Mouse (Mus musculus): ENCODE measurements around the gene Ptges3l. TPM values are rescaled to one million over a fixed set of nuclear protein-coding genes. Genes with fewer than 3 reads are reported as not detected.
"Not testable (repeated sequence)": the region's sequence is repeated elsewhere in the genome, so short reads cannot be mapped to it uniquely, and the experiment has no call there.

Gene Ptges3l
- polyA plus RNA-seq (2015; fragmentation: Nextera tagmentation; extraction: Ambion mirVana): 1.2 TPM in 2 replicates

DNA sequence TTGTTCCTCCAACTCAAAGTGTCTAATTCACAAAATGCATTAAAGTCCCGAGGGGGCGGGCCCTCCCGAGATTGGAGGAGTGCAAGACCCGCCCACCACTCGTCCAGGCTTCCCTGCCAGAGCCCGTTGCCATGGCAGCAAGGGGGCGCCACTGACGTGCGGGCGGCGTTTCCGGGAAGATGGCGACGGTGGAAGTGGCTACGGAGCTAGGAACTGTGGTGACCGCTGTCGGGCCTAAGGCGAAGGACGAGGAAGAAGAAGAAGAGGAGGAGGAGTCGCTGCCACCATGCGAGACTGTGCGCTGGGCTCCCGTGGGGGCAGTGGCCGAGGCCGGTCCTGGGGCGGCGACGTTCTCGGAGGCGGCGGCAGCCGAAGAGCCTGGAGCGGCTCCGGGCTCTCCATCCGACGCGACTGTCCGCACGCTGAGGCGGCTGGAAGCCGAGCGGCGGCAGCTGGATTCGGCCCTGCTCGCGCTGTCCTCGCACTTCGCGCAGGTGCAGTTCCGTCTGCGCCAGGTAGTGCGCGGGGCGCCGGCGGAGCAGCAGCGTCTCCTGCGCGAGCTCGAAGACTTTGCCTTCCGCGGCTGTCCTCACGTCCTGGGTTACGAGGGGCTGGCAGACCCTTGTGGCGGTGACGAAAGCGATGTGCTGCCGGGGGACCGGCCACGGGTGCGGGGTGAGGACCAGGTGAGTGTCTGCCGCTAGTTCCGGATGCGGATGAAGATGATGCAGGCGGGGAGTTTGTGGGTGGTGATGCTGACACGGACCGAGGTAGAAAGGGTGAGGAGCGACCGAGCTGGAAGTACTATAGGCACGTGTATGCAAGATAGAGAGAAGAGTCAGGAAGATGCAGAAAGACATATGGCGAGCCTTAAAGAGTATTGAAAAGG is at the start of gene Ptges3l, which contains the start of gene Rundc1:
Gene Ptges3l (minus strand): TSS at position 409 of the 889 bp plus-strand sequence.
Gene Rundc1 (plus strand): TSS at position 161 of the 889 bp plus-strand sequence.
- peak within 1 kb of the TSS; percentile 91 for H3K9ac ChIP-seq
- H3K4me1 ChIP-seq: peaks cover 25% of the 10 kb centered on the region
- H3K36me3 ChIP-seq (ENCODE audit: poor library complexity, severe bottlenecking): peaks cover 10% of the 10 kb centered on the region
- ATAC-seq: peak; percentile 97
- H3K4me3 ChIP-seq: peak within 1 kb of the TSS; percentile 99
- peak within 1 kb of the TSS; percentile 84 for H3K27ac ChIP-seq
- WGBS: 1% methylated on average over 80 of the region's 81 CpGs
- H3K4me2 ChIP-seq: peak within 1 kb of the TSS; percentile 96
- H3K9me3 ChIP-seq (replicated peaks): no peaks in the 10 kb centered on the region
- H3K27me3 ChIP-seq: peaks cover 4% of the 10 kb centered on the region

- Histone ChIP-seq H3K4me3 (no peak overlapping the region), H3K4me1 (peaks cover 66% of the 10 kb centered on the region), H3K36me3 (ENCODE audit: poor library complexity, severe bottlenecking) (peaks cover 11% of the 10 kb centered on the region), H3K27me3 (no peaks in the 10 kb centered on the region), H3K9ac (no peak overlapping the region), H3K9me3 (replicated peaks) (no peaks in the 10 kb centered on the region), H3K4me2 (no peak overlapping the region), H3K27ac (peak overlapping the region; percentile 10; the same call in 1 of the 2 replicates)
- ATAC-seq: no peak
- WGBS: 65% methylated on average over 5 of the region's 5 CpGs
Observed at GRCm38 (mm10) chr11:101474298-101474697, 49.2 kb upstream of the Ptges3l start.

DNA sequence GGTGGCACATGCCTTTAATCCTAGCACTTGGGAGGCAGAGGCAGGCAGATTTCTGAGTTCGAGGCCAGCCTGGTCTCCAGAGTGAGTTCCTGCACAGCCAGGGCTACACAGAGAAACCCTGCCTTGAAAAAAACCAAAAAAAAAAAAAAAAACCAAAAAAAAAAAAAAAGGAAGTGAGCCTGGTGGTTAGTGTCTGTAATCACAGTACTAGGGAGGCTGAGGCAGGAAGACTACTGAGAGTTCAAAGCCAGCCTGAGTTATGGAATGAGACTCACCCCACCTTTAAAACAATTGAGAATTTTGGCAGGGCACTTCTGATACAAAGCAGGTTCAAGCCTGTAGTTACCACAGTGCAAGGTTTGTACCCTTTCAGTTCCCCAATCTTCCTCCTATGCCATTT is 48.6 kb upstream of the Ptges3l start:
- peaks cover 64% of the 10 kb centered on the region for H3K4me1 ChIP-seq
- not testable (repeated sequence) for H3K27ac ChIP-seq; H3K9me3 ChIP-seq (replicated peaks); H3K27me3 ChIP-seq; H3K9ac ChIP-seq; H3K4me2 ChIP-seq; H3K4me3 ChIP-seq; ATAC-seq
- WGBS: 88% methylated on average over 1 of the region's 1 CpGs
- peaks cover 11% of the 10 kb centered on the region for H3K36me3 ChIP-seq (ENCODE audit: poor library complexity, severe bottlenecking)

- Histone ChIP-seq H3K36me3 (ENCODE audit: poor library complexity, severe bottlenecking) (peaks cover 11% of the 10 kb centered on the region), H3K27me3 (no peaks in the 10 kb centered on the region), H3K9ac (no peak overlapping the region), H3K27ac (peak overlapping the region; percentile 25), H3K4me3 (no peak overlapping the region), H3K9me3 (replicated peaks) (no peaks in the 10 kb centered on the region), H3K4me1 (peaks cover 58% of the 10 kb centered on the region), H3K4me2 (0 out of 2 replicates have a peak overlapping the region, but pooled peaks have one; percentile 5)
- 62% methylated on average over 7 of the region's 7 CpGs for WGBS
- no peak for ATAC-seq
Observed at GRCm38 (mm10) chr11:101472336-101472735, 47.2 kb upstream of the Ptges3l start.

DNA sequence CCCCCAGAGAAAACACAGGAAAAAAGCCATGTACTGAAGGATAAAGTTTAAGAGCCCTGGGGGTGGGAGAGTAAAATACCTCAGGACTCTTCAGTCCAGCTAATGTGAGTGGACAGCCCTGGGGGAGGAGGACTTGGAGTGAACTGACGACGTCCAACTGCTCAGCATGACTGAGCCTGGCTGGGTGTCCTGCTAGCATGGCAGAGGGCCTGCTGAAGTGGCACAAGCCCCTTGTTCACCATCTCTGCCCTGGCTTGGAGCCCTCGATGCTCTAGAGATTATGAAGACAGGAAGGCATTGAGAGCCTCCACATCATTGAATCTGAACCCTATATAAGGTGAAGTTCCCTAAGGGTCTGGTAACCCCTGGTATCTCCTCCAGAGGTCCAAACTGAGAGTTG is 46.8 kb upstream of the Ptges3l start:
- H3K27ac ChIP-seq: peak overlapping the region; percentile 25; the same call in 1 of the 2 replicates
- peaks cover 58% of the 10 kb centered on the region for H3K4me1 ChIP-seq
- H3K9ac ChIP-seq: no peak overlapping the region
- H3K4me3 ChIP-seq: peak overlapping the region; percentile 2; the same call in 1 of the 2 replicates
- 0 out of 2 replicates have a peak overlapping the region, but pooled peaks have one; percentile 5 for H3K4me2 ChIP-seq
- H3K36me3 ChIP-seq (ENCODE audit: poor library complexity, severe bottlenecking): peaks cover 11% of the 10 kb centered on the region
- WGBS: 67% methylated on average over 3 of the region's 3 CpGs
- H3K9me3 ChIP-seq (replicated peaks): no peaks in the 10 kb centered on the region
- no peaks in the 10 kb centered on the region for H3K27me3 ChIP-seq
- ATAC-seq: no peak

DNA sequence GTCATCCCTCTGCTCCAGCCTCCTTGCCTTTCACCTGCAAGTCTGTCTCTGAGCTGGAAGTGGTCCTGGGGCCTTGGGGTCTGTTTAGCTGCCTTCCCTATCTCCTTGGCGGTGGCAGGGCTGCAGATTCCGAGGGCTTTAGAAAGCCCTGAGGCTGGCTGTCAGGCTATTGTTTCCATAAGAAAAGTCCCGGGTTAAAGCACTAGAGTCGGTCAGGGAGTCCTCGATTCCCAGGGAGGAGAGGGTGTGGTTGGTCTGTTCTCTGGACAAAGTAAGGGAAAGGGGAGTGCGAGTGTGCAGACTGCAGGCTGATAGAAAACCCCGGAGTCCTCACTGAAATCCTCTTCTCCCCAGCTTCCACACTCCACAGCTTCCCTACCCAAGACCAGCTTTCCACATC is 45.1 kb upstream of the Ptges3l start:
- H3K9me3 ChIP-seq (replicated peaks): no peaks in the 10 kb centered on the region
- H3K9ac ChIP-seq: peak overlapping the region; percentile 54
- H3K36me3 ChIP-seq (ENCODE audit: poor library complexity, severe bottlenecking): peaks cover 11% of the 10 kb centered on the region
- no peak for ATAC-seq
- no peaks in the 10 kb centered on the region for H3K27me3 ChIP-seq
- WGBS: 11% methylated on average over 7 of the region's 7 CpGs
- H3K4me1 ChIP-seq: peaks cover 66% of the 10 kb centered on the region
- H3K27ac ChIP-seq: no peak overlapping the region; the same call in 1 of the 2 replicates
- peak overlapping the region; percentile 85 for H3K4me2 ChIP-seq
- peak overlapping the region; percentile 78 for H3K4me3 ChIP-seq

- H3K27me3 ChIP-seq: no peaks in the 10 kb centered on the region
- peak overlapping the region; percentile 85 for H3K4me2 ChIP-seq
- H3K36me3 ChIP-seq (ENCODE audit: poor library complexity, severe bottlenecking): peaks cover 11% of the 10 kb centered on the region
- peak overlapping the region; percentile 88 for H3K9ac ChIP-seq
- H3K4me3 ChIP-seq: peak overlapping the region; percentile 78
- no peak overlapping the region for H3K27ac ChIP-seq
- H3K9me3 ChIP-seq (replicated peaks): no peaks in the 10 kb centered on the region
- ATAC-seq: no peak
- WGBS: 68% methylated on average over 4 of the region's 4 CpGs
- peaks cover 65% of the 10 kb centered on the region for H3K4me1 ChIP-seq
Observed at GRCm38 (mm10) chr11:101469155-101469554, 44.0 kb upstream of the Ptges3l start.

- Histone ChIP-seq H3K36me3 (ENCODE audit: poor library complexity, severe bottlenecking) (peaks cover 11% of the 10 kb centered on the region), H3K4me3 (peak overlapping the region; percentile 78), H3K27ac (peak overlapping the region; percentile 85), H3K27me3 (no peaks in the 10 kb centered on the region), H3K4me1 (peaks cover 68% of the 10 kb centered on the region), H3K4me2 (peak overlapping the region; percentile 85), H3K9me3 (replicated peaks) (no peaks in the 10 kb centered on the region), H3K9ac (peak overlapping the region; percentile 88)
- no peak for ATAC-seq
- WGBS: 4% methylated on average over 13 of the region's 13 CpGs
Observed at GRCm38 (mm10) chr11:101468731-101469130, 43.6 kb upstream of the Ptges3l start.

GRCm38 (mm10) chr11:101468263-101468688 is 43.1 kb upstream of the Ptges3l start:
- H3K4me1 ChIP-seq: peaks cover 71% of the 10 kb centered on the region
- peak overlapping the region; percentile 78 for H3K4me3 ChIP-seq
- peak overlapping the region; percentile 85 for H3K4me2 ChIP-seq
- H3K27ac ChIP-seq: peak overlapping the region; percentile 85
- H3K9ac ChIP-seq: peak overlapping the region; percentile 88
- 0% methylated on average over 29 of the region's 31 CpGs for WGBS
- peak; percentile 11 for ATAC-seq
- no peaks in the 10 kb centered on the region for H3K27me3 ChIP-seq
- no peaks in the 10 kb centered on the region for H3K9me3 ChIP-seq (replicated peaks)
- H3K36me3 ChIP-seq (ENCODE audit: poor library complexity, severe bottlenecking): peaks cover 11% of the 10 kb centered on the region

DNA sequence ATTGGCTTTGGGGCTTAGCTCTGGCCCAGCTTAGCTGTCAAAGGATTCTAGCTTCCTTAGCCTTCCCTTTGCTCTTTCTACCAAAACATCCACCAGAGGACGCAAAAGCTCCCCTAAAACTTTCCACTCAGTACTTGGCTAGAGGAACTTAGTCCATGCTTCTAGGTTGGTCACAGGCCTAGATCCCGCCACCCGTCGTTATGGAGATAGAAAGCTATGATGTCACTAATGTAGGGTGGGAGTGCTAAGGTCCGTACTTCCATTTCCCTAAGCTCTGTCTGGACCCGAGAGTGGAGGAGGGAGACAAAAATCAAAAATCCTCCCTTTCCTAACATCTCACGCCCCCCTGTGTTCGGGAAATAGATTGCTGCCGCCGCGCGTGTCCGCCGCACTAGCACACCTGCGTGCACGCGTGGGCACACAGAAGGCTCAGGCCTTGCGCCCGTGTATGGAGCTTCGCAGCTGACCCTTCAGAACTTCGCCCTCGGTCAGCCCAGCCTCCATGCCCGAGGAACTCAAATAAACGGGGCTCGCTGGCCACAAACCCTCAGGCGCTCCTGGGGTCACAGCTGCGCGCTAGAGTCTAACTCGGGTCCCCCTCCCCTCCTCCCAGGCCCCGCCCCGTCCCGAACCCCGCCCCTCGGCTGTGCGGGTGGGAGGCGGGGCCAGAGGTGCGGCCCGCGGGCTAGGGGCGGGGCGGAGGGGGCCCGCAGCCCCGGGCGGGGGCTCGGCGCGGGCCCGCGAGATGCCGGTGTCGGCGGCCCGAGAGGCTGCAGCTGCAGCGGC is 42.5 kb upstream of the Ptges3l start:
- ATAC-seq: peak; percentile 54
- peaks cover 71% of the 10 kb centered on the region for H3K4me1 ChIP-seq
- 1% methylated on average over 51 of the region's 54 CpGs for WGBS

DNA sequence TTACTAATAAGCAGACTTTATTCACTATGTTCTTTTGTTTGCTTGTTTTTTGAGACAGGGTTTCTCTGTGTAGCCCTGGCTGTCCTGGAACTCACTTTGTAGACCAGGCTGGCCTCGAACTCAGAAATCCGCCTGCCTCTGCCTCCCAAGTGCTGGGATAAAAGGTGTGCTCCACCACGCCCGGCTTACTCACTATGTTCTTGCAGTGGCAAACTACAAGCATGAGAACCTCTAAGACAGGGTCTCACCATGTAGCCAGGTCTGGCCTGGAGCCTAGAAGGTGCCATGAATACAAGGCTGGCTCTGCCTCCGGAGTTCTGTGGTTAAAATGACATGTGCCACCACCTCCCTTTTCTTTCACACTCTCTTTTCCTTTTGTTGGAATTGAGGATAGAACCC is 41.4 kb upstream of the Ptges3l start:
- not testable (repeated sequence) for H3K9me3 ChIP-seq (replicated peaks); H3K27ac ChIP-seq; H3K27me3 ChIP-seq; H3K9ac ChIP-seq; ATAC-seq
- Histone ChIP-seq H3K4me1 (peaks cover 68% of the 10 kb centered on the region), H3K4me3 (peak overlapping the region; percentile 88), H3K36me3 (ENCODE audit: poor library complexity, severe bottlenecking) (peaks cover 27% of the 10 kb centered on the region), H3K4me2 (peak overlapping the region; percentile 76)
- 64% methylated on average over 5 of the region's 5 CpGs for WGBS

More for the DNA sequence above, 42.5 kb upstream of the Ptges3l start:
- Histone ChIP-seq H3K9ac (peak overlapping the region; percentile 88), H3K9me3 (replicated peaks) (no peaks in the 10 kb centered on the region), H3K27ac (peak overlapping the region; percentile 85), H3K4me2 (peak overlapping the region; percentile 85), H3K4me3 (peak overlapping the region; percentile 78), H3K36me3 (ENCODE audit: poor library complexity, severe bottlenecking) (peaks cover 16% of the 10 kb centered on the region), H3K27me3 (no peaks in the 10 kb centered on the region)

Measured in forebrain, embryonic 13.5 days (tissue).